Mouse (Mus musculus): ENCODE data around the gene Dcaf1. TPM values are rescaled to one million over a fixed set of nuclear protein-coding genes. Genes with fewer than 3 reads are reported as not detected.

The Dcaf1 gene
- total RNA-seq, 1 experiment, result 50.7 TPM

- Histone ChIP-seq H3K36me3 (ENCODE audit: control insufficient read depth, insufficient read depth, low read length, poor library complexity, severe bottlenecking) (peaks cover 46% of the 10 kb centered on the region), H3K27ac (ENCODE audit: insufficient read depth, low read depth, low read length, poor library complexity, severe bottlenecking) (no peak overlapping the region), H3K9ac (ENCODE audit: insufficient read depth, low read depth, low read length, poor library complexity, severe bottlenecking) (no peak overlapping the region), H3K4me1 (ENCODE audit: control insufficient read depth in 2 of 2, insufficient read depth in 2 of 2, low read length in 2 of 2, poor library complexity in 1 of 2) (peaks cover 6 to 22% of the 10 kb centered on the region in 2 experiments; a peak in 3 of 4 replicates), H3K9me3 (ENCODE audit: control insufficient read depth, insufficient read depth, low read depth, low read length) (no peaks in the 10 kb centered on the region), H3K4me3 (ENCODE audit: insufficient read depth in 1 of 2, low read depth in 1 of 2, low read length in 2 of 2, poor library complexity in 1 of 2, severe bottlenecking in 1 of 2) (no peak overlapping the region)
- in situ Hi-C loops (cut with MboI; ENCODE audit: low sequenced_read_pairs in 2 of 2, unreplicated experiment in 2 of 2), result no loop called here
- no peak for TF ChIP-seq CHD2 (IDR thresholded peaks at IDR 0.05; ENCODE audit: low read depth, low read length)
- no peak for TF ChIP-seq ZNF384 (IDR thresholded peaks at IDR 0.05; ENCODE audit: low read depth, low read length)
- no peak for TF ChIP-seq ZC3H11A (IDR thresholded peaks at IDR 0.05; ENCODE audit: borderline replicate concordance, low read depth, low read length)
- no peak for TF ChIP-seq MAFK (IDR thresholded peaks at IDR 0.05; ENCODE audit: insufficient read depth, low read depth, low read length)
- no peak for TF ChIP-seq HCFC1 (IDR thresholded peaks at IDR 0.05; ENCODE audit: borderline replicate concordance, insufficient read depth, low read length)
- DNase-seq (ENCODE audit: low read depth, low spot score), result no peak
Measured at GRCm38 (mm10) chr9:106888346-106888745, 66.7 kb downstream of the Dcaf1 start.

- H3K4me1 ChIP-seq (ENCODE audit: control insufficient read depth in 2 of 2, insufficient read depth in 2 of 2, low read length in 2 of 2, poor library complexity in 1 of 2), result peaks cover 6 to 22% of the 10 kb centered on the region in 2 experiments; a peak in 2 of 4 replicates
- H3K9me3 ChIP-seq (ENCODE audit: control insufficient read depth, insufficient read depth, low read depth, low read length), result no peaks in the 10 kb centered on the region
- no peak overlapping the region for H3K9ac ChIP-seq (ENCODE audit: insufficient read depth, low read depth, low read length, poor library complexity, severe bottlenecking)
- H3K4me3 ChIP-seq (ENCODE audit: insufficient read depth in 1 of 2, low read depth in 1 of 2, low read length in 2 of 2, poor library complexity in 1 of 2, severe bottlenecking in 1 of 2), result no peak overlapping the region
- no peak overlapping the region; the same call in 1 of the 2 replicates for H3K27ac ChIP-seq (ENCODE audit: insufficient read depth, low read depth, low read length, poor library complexity, severe bottlenecking)
- TF ChIP-seq CHD2 (IDR thresholded peaks at IDR 0.05; ENCODE audit: low read depth, low read length), result no peak
- no peak for TF ChIP-seq HCFC1 (IDR thresholded peaks at IDR 0.05; ENCODE audit: borderline replicate concordance, insufficient read depth, low read length)
- no peak for TF ChIP-seq ZC3H11A (IDR thresholded peaks at IDR 0.05; ENCODE audit: borderline replicate concordance, low read depth, low read length)
- TF ChIP-seq ZNF384 (IDR thresholded peaks at IDR 0.05; ENCODE audit: low read depth, low read length), result no peak
- no peak for TF ChIP-seq MAFK (IDR thresholded peaks at IDR 0.05; ENCODE audit: insufficient read depth, low read depth, low read length)
- DNase-seq (ENCODE audit: low read depth, low spot score), result no peak
- in situ Hi-C loops (cut with MboI; ENCODE audit: low sequenced_read_pairs in 2 of 2, unreplicated experiment in 2 of 2), result no loop called here
- H3K36me3 ChIP-seq (ENCODE audit: control insufficient read depth, insufficient read depth, low read length, poor library complexity, severe bottlenecking), result peaks cover 41% of the 10 kb centered on the region
Measured at GRCm38 (mm10) chr9:106889321-106889720, 67.6 kb downstream of the Dcaf1 start.

DNA sequence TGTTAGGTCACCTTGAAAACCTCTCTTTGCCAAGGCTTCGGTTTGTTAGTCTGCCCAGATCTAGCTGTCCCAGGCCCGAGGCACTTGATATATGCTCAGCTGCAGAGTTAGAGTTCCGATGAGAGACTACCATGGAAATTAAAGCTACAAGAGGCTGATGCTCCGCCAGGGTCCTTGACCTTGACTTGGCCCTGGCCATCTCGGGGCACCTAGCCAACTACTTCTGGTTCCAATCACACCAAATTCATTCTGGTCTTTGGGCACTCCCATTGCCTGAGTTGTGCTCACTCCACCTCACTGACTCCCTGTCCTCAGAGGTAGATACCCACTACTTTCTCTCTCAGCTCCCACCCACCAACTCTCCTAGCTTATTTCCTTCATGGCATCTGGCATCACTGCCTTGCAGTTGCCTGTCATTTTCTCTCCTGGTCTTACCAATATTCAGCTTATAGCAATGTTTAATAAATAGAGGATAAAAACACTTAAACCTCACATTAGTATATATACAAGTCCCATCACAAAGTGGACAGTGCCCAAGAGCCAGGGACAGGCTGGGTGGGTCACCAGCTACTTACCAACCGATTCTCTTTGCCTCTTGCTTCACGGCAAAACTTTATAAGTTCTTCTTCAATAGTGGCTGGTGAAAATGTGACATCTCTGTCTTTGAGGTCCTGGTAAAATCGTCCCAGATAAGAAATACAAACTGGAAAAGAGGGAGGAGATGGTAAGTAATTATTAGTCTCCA is 69.0 kb downstream of the Dcaf1 start:
- DNase-seq (ENCODE audit: low read depth, low spot score), result no peak
- Histone ChIP-seq H3K9me3 (ENCODE audit: control insufficient read depth, insufficient read depth, low read depth, low read length) (no peaks in the 10 kb centered on the region), H3K27ac (ENCODE audit: insufficient read depth, low read depth, low read length, poor library complexity, severe bottlenecking) (no peak overlapping the region), H3K4me1 (ENCODE audit: control insufficient read depth in 2 of 2, insufficient read depth in 2 of 2, low read length in 2 of 2, poor library complexity in 1 of 2) (peaks cover 3 to 15% of the 10 kb centered on the region in 2 experiments; a peak in 1 of 4 replicates), H3K9ac (ENCODE audit: insufficient read depth, low read depth, low read length, poor library complexity, severe bottlenecking) (no peak overlapping the region; the same call in 1 of the 2 replicates), H3K4me3 (ENCODE audit: insufficient read depth in 1 of 2, low read depth in 1 of 2, low read length in 2 of 2, poor library complexity in 1 of 2, severe bottlenecking in 1 of 2) (peak overlapping the region; percentile 87 to 100), H3K36me3 (ENCODE audit: control insufficient read depth, insufficient read depth, low read length, poor library complexity, severe bottlenecking) (peaks cover 27% of the 10 kb centered on the region)
- TF ChIP-seq ZNF384 (IDR thresholded peaks at IDR 0.05; ENCODE audit: low read depth, low read length), result no peak
- no peak for TF ChIP-seq CHD2 (IDR thresholded peaks at IDR 0.05; ENCODE audit: low read depth, low read length)
- TF ChIP-seq ZC3H11A (IDR thresholded peaks at IDR 0.05; ENCODE audit: borderline replicate concordance, low read depth, low read length), result no peak
- no peak for TF ChIP-seq HCFC1 (IDR thresholded peaks at IDR 0.05; ENCODE audit: borderline replicate concordance, insufficient read depth, low read length)
- no peak for TF ChIP-seq MAFK (IDR thresholded peaks at IDR 0.05; ENCODE audit: insufficient read depth, low read depth, low read length)
- in situ Hi-C loops (cut with MboI; ENCODE audit: low sequenced_read_pairs in 2 of 2, unreplicated experiment in 2 of 2), result no loop called here

DNA sequence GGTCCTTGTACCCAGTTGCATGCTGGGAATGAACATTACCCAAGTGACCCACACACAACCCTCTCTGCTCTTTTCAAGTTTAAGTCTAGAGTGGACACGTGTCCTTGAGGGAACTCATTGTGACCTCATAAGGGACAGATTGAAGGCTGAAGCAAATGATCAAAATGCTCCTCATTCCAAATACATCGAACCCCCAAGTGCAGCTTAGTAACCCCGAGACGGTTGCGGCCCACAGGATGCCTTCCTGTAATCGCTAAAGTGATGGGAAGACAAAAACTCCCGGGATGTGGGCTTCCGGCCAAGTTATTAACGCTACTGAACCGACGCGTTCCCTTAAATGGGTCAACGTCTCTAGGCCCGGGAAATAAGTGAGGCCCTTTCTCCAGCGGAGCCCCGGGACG is 69.7 kb downstream of the Dcaf1 start:
- DNase-seq (ENCODE audit: low read depth, low spot score), result no peak
- no peaks in the 10 kb centered on the region for H3K9me3 ChIP-seq (ENCODE audit: control insufficient read depth, insufficient read depth, low read depth, low read length)
- peak overlapping the region; percentile 87 to 100 for H3K4me3 ChIP-seq (ENCODE audit: insufficient read depth in 1 of 2, low read depth in 1 of 2, low read length in 2 of 2, poor library complexity in 1 of 2, severe bottlenecking in 1 of 2)
- H3K4me1 ChIP-seq (ENCODE audit: control insufficient read depth in 2 of 2, insufficient read depth in 2 of 2, low read length in 2 of 2, poor library complexity in 1 of 2), result peaks cover 3 to 16% of the 10 kb centered on the region in 2 experiments; a peak in 1 of 4 replicates
- peak overlapping the region; percentile 91 for H3K9ac ChIP-seq (ENCODE audit: insufficient read depth, low read depth, low read length, poor library complexity, severe bottlenecking)
- in situ Hi-C loops (cut with MboI; ENCODE audit: low sequenced_read_pairs in 2 of 2, unreplicated experiment in 2 of 2), result no loop called here
- TF ChIP-seq ZNF384 (IDR thresholded peaks at IDR 0.05; ENCODE audit: low read depth, low read length) (no peak), ZC3H11A (IDR thresholded peaks at IDR 0.05; ENCODE audit: borderline replicate concordance, low read depth, low read length) (no peak), MAFK (IDR thresholded peaks at IDR 0.05; ENCODE audit: insufficient read depth, low read depth, low read length) (no peak), CHD2 (IDR thresholded peaks at IDR 0.05; ENCODE audit: low read depth, low read length) (no peak), HCFC1 (IDR thresholded peaks at IDR 0.05; ENCODE audit: borderline replicate concordance, insufficient read depth, low read length) (no peak)
- no peak overlapping the region; the same call in 1 of the 2 replicates for H3K27ac ChIP-seq (ENCODE audit: insufficient read depth, low read depth, low read length, poor library complexity, severe bottlenecking)
- H3K36me3 ChIP-seq (ENCODE audit: control insufficient read depth, insufficient read depth, low read length, poor library complexity, severe bottlenecking), result peaks cover 27% of the 10 kb centered on the region
